Mouse (Mus musculus) left cerebral cortex, postnatal 14 days (tissue): Measurements from ENCODE around the gene Lrriq1. TPM values are rescaled to one million over a fixed set of nuclear protein-coding genes. Genes with fewer than 3 reads are reported as not detected.

Experiments
- DNase-seq, 2 experiments: peaks; one replicate each; pipeline ENCODE4 v3.0.0; 2021 to 2022; ENCODE audit warnings: low spot score in 2 of 2, mixed read lengths in 1 of 2
- intact Hi-C: fragments of 180-260 bp; cut with DNase I; formaldehyde crosslinking; loops from one replicate; pipeline ENCODE4 v1.15.1; 2025
- long read RNA-seq, 2 experiments: library from polyadenylated mRNA; stranded (forward); transcript quantifications; one replicate each; pipeline ENCODE4 v2.0.0; 2021
- total RNA-seq, 2 experiments: library from RNA; stranded (reverse); gene quantifications; 2 replicates each; pipeline ENCODE4 v1.2.3; 2021

Gene Lrriq1
- 1 to 10 TPM; 2.8 to 3.5 TPM for total RNA-seq
- long read RNA-seq, experiment 1, result 0 reads
- long read RNA-seq, experiment 2, partial matches to known transcripts, result 0 of 1 reads
- long read RNA-seq, experiment 2, other reads (novel, unspliced or antisense), result 1 of 1 reads

DNA sequence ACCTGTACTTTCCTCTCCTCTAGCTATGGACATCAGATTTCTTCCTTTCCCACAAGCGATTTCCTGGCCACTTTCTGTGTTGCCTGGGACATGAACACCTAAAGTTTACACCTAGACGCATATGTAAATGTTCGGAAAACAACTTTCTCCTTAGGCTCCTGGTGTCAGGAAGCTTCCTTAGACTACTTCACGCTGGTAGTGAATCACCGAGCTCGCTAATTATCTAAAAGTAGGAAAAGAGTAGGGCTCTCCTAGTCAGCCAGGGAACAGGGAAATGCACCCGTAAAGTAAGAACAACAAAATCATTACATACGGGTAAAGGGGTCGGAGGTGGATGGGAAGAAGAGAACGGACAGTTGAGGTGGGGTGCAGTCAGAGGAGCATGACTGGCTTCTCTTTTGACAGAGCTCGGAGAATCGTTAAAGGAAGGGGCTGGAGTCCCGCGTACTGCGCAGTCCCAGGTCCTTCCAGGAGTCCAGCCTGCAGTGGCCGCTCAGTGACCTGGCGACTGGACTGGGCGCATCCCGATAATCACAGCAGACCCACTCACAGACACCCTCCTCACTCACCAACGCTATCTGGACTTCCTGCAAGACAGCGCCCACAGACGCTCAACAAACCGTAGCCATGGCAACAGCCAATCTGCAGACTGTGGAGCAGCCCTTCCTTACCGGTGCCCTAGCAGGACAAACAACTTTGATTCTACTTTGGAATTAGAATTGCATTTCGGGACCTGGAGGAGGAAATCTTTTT, at the start of gene Lrriq1:
Gene Lrriq1 (minus strand): TSS at position 616 of the 753 bp plus-strand sequence.
- peak; percentile 88 to 91 for DNase-seq
- intact Hi-C loops, result no loop called here

GRCm38 (mm10) chr10:103253842-103254803, 18.0 kb upstream of the Lrriq1 start:
- DNase-seq, result peak; percentile 55 to 60
- intact Hi-C loops, result loop anchor here (1.0 kb wide), 1 partner anchor 148 kb away; no protein-coding TSS in a partner anchor

DNA sequence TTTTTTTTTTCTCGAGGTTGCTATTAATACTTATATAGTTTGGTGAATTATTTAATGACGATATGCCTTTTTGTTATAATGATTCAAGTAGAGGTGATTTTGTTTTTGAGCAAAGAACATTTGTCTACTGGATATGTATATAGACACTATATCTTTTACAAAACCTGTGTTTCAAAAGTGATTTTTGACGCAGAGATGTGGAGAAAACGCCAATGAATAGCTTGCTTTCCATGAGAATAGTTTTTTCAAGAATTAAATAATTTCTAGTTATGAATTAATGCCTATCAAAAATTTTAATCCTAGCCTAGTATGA, 294 bp upstream of the Lrriq1 start:
- no peak for DNase-seq
- intact Hi-C loops, result no loop called here

- intact Hi-C loops, result no loop called here
- no peak for DNase-seq
Observed at GRCm38 (mm10) chr10:103226646-103227045, 9.5 kb downstream of the Lrriq1 start.

GRCm38 (mm10) chr10:103194655-103195328, 41.3 kb downstream of the Lrriq1 start:
- intact Hi-C loops, result loop anchor here (2.0 to 10.0 kb wide), 2 partner anchors 328 to 740 kb away; no protein-coding TSS in a partner anchor
- DNase-seq, result peak; percentile 20 to 24

GRCm38 (mm10) chr10:103145769-103146379, 90.2 kb downstream of the Lrriq1 start:
- no peak for DNase-seq
- intact Hi-C loops, result loop anchor here (10.0 kb wide), 1 partner anchor 271 kb away; no protein-coding TSS in a partner anchor

DNA sequence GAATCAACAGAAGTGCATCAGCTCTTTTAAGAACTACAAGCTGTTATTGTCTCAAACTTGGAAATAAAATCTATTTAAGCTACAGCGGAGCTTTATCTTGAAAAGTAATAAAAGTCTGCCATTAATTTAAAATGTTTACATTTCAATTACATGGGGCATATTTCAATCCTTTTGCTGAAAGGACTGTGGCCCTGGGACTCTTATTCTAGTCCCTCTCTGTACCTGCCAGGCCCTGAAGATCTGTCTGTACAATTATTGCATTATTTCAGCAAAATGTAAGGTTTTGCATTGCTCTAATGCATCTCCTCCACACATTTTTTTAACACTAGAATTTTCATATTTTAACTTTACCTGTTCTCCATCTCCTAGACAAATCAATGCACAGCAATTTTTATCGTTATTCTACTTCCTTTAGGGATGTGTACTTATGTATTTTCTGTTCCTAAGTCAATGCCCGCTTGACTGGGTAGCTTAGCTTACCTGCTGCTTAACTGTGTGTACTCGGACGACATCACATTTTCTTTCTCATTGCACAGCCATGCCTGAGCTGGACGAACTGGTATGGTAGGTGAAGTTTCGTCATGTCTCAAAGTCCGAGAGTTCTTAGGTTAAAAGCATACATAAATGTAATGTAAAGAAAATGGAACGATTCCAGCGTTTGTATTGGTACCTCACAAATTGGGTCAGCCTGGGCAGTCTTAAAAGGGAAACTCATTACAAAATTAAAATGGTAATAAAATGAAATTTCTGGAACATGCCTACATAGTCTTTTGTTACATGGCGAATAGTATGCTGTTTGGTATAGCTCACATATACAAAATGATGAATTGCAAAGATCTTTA, 91.0 kb downstream of the Lrriq1 start:
- intact Hi-C loops, result loop anchor here (10.0 kb wide), 1 partner anchor 270 kb away; no protein-coding TSS in a partner anchor

DNA sequence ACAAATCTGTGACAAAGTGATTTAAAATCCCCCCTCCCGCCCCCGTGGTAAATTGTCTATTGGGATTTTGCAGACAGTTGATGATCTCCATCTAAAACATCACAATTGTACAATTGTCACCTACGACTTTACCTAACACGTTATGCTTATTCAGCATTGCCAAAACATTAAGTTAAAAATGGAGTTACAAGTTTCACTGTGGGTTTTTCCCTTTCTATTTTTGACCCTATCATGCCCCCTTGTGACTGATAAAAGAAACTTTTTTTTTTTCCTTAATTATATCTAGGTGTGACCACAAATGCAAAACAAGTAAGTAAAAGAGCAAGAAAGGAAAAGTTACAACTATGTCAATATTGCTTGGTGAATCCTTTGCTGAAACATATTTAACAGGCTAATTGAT, 93.6 kb downstream of the Lrriq1 start:
- DNase-seq, result no peak
- intact Hi-C loops, result loop anchor here (10.0 kb wide), 1 partner anchor 268 kb away; no protein-coding TSS in a partner anchor

More for the DNA sequence above, 91.0 kb downstream of the Lrriq1 start:
- DNase-seq, result no peak

GRCm38 (mm10) chr10:103141532-103141931, 94.6 kb downstream of the Lrriq1 start:
- intact Hi-C loops, result loop anchor here (10.0 kb wide), 1 partner anchor 267 kb away; no protein-coding TSS in a partner anchor
- peak; percentile 9 to 44 for DNase-seq

DNA sequence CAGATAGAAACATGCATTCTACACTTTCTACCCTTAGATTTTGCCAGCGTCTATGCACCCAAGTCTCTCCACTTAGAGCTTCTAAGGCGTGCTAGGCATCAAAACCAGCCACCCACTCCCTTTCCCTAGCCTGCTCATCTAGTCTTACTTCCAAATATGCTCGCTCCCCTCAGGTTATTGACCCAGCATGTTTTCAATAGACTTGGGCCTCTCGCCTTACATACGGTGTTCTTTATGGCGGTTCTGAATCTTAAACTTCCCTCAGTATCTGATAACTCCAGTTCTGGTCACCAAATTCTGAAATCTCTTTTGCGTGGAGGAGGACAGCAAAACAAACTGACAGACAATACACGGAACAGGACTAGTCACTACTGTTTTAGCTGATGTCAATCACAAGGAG, 95.5 kb downstream of the Lrriq1 start:
- no peak for DNase-seq
- intact Hi-C loops, result loop anchor here (10.0 kb wide), 1 partner anchor 266 kb away; no protein-coding TSS in a partner anchor

DNA sequence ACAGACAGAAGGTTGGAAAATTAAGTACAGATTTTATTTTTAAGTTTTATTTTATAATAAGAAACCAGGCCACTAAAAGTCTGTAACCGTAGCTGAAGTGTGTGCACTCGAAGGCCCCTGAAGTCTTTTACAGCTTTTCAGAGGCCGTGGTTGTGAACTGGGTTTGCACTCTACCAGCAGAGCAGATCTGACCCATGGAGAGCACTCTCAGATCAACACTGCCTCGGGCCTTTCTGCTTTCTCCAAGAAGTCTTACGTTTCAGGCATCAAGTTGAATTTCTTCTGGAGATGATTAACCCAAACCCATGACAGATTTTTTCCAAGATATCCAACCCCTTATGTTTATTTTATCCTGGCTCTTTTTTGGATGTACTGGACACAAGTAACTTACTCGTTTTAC, 121.5 kb downstream of the Lrriq1 start:
- DNase-seq, result no peak
- intact Hi-C loops, result no loop called here

GRCm38 (mm10) chr10:103108090-103108489, 128.0 kb downstream of the Lrriq1 start:
- no peak for DNase-seq
- intact Hi-C loops, result no loop called here

DNA sequence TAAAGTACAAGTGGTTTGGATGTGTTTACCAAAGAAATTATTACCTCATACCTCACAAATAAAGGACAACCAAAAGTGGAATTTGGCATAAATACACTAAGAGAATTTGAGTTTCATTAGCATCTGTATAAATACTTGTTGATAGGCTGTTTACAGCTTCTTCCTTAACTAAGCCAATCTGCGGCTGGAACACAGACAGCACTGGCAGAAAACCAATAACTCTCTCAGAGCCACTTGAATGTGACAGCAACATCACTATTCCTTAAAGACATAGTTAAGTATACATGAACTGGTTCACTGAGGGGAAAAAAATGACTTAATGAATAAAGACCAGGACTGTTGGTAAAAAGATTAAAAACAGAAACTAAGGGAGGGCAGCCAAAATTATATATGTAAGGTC, 150.0 kb downstream of the Lrriq1 start:
- no peak for DNase-seq
- intact Hi-C loops, result no loop called here

DNA sequence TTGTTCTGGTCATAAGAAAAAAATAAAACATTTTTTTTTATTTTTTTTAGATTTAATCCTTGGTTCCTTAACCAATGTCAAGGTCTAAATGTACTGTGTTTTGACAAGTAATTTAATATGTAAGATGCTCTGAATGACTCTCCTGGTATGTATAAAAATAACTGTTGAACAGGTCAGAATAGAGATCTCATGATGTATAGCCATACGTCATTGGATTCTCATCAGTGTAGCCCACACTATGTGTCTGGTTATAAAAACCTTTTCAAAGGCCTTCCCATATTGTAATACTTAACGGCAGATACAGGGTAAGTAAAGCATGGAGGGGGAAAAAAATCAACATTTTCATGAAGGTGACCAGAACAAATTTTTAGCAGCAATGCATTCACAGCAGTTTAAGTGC, 186.5 kb downstream of the Lrriq1 start:
- intact Hi-C loops, result no loop called here
- DNase-seq, result no peak

- intact Hi-C loops, result no loop called here
- DNase-seq, result no peak
Observed at GRCm38 (mm10) chr10:103046623-103047022, 189.5 kb downstream of the Lrriq1 start.

GRCm38 (mm10) chr10:103045019-103045418, 191.1 kb downstream of the Lrriq1 start:
- intact Hi-C loops, result no loop called here
- DNase-seq, result no peak

- DNase-seq, result no peak
- intact Hi-C loops, result no loop called here
Observed at GRCm38 (mm10) chr10:103035002-103035640, 201.0 kb downstream of the Lrriq1 start.
